Mouse (Mus musculus): ENCODE results near the gene Ccdc91.

The Ccdc91 gene

GRCm38 (mm10) chr6:147475727-147476613, at the start of gene Ccdc91:
Gene Ccdc91, plus strand, starts transcription at chr6:147475828.
- no peak for TF ChIP-seq GATA4 (IDR thresholded peaks at IDR 0.05; ENCODE audit: insufficient replicate concordance, low read length)

- TF ChIP-seq GATA4 (IDR thresholded peaks at IDR 0.05; ENCODE audit: insufficient replicate concordance, low read length), result no peak
Measured at GRCm38 (mm10) chr6:147426927-147427487, 48.6 kb upstream of the Ccdc91 start.

- TF ChIP-seq GATA4 (IDR thresholded peaks at IDR 0.05; ENCODE audit: insufficient replicate concordance, low read length), result no peak
Measured at GRCm38 (mm10) chr6:147455775-147456174, 19.9 kb upstream of the Ccdc91 start.

- no peak for TF ChIP-seq GATA4 (IDR thresholded peaks at IDR 0.05; ENCODE audit: insufficient replicate concordance, low read length)
Measured at GRCm38 (mm10) chr6:147458637-147459301, 16.9 kb upstream of the Ccdc91 start.

GRCm38 (mm10) chr6:147470016-147470415, 5.6 kb upstream of the Ccdc91 start:
- no peak for TF ChIP-seq GATA4 (IDR thresholded peaks at IDR 0.05; ENCODE audit: insufficient replicate concordance, low read length)

- TF ChIP-seq GATA4 (IDR thresholded peaks at IDR 0.05; ENCODE audit: insufficient replicate concordance, low read length), result no peak
Measured at GRCm38 (mm10) chr6:147481141-147481540, 5.5 kb downstream of the Ccdc91 start.

- TF ChIP-seq GATA4 (IDR thresholded peaks at IDR 0.05; ENCODE audit: insufficient replicate concordance, low read length), result no peak
Measured at GRCm38 (mm10) chr6:147490120-147490519, 14.5 kb downstream of the Ccdc91 start.

- no peak for TF ChIP-seq GATA4 (IDR thresholded peaks at IDR 0.05; ENCODE audit: insufficient replicate concordance, low read length)
Measured at GRCm38 (mm10) chr6:147492551-147492950, 16.9 kb downstream of the Ccdc91 start.

GRCm38 (mm10) chr6:147501439-147501838, 25.8 kb downstream of the Ccdc91 start:
- TF ChIP-seq GATA4 (IDR thresholded peaks at IDR 0.05; ENCODE audit: insufficient replicate concordance, low read length), result no peak

- no peak for TF ChIP-seq GATA4 (IDR thresholded peaks at IDR 0.05; ENCODE audit: insufficient replicate concordance, low read length)
Measured at GRCm38 (mm10) chr6:147506074-147506473, 30.4 kb downstream of the Ccdc91 start.

- TF ChIP-seq GATA4 (IDR thresholded peaks at IDR 0.05; ENCODE audit: insufficient replicate concordance, low read length), result no peak
Measured at GRCm38 (mm10) chr6:147506496-147506895, 30.9 kb downstream of the Ccdc91 start.

- TF ChIP-seq GATA4 (IDR thresholded peaks at IDR 0.05; ENCODE audit: insufficient replicate concordance, low read length), result no peak
Measured at GRCm38 (mm10) chr6:147507186-147507585, 31.6 kb downstream of the Ccdc91 start.

- TF ChIP-seq GATA4 (IDR thresholded peaks at IDR 0.05; ENCODE audit: insufficient replicate concordance, low read length), result no peak
Measured at GRCm38 (mm10) chr6:147510516-147510915, 34.9 kb downstream of the Ccdc91 start.

GRCm38 (mm10) chr6:147517909-147518308, 42.3 kb downstream of the Ccdc91 start:
- no peak for TF ChIP-seq GATA4 (IDR thresholded peaks at IDR 0.05; ENCODE audit: insufficient replicate concordance, low read length)

GRCm38 (mm10) chr6:147525236-147525635, 49.6 kb downstream of the Ccdc91 start:
- no peak for TF ChIP-seq GATA4 (IDR thresholded peaks at IDR 0.05; ENCODE audit: insufficient replicate concordance, low read length)

GRCm38 (mm10) chr6:147534971-147535370, 59.3 kb downstream of the Ccdc91 start:
- no peak for TF ChIP-seq GATA4 (IDR thresholded peaks at IDR 0.05; ENCODE audit: insufficient replicate concordance, low read length)

Data from liver, adult (tissue).